Mouse (Mus musculus) gastrocnemius, adult 18-20 months (tissue): ENCODE measurements around the gene Trpv2. TPM values are rescaled to one million over a fixed set of nuclear protein-coding genes. Genes with fewer than 3 reads are reported as not detected.
A peak's percentile ranks its signal among the peaks of the same experiment; 100 is the strongest.
"Not testable (repeated sequence)": the region's sequence is repeated elsewhere in the genome, so short reads cannot be mapped to it uniquely, and the experiment has no call there.

Source experiments
- DNase-seq: peaks from one replicate; pipeline ENCODE4 v3.0.0; 2021; ENCODE audit warnings: low spot score
- total RNA-seq, 2 experiments: library from RNA; stranded (reverse); gene quantifications; 2 replicates each; pipeline ENCODE4 v1.2.3; 2021

Trpv2 gene
- total RNA-seq, 2 experiments from 2014 or later, result 0.87 to 2.1 TPM

DNA sequence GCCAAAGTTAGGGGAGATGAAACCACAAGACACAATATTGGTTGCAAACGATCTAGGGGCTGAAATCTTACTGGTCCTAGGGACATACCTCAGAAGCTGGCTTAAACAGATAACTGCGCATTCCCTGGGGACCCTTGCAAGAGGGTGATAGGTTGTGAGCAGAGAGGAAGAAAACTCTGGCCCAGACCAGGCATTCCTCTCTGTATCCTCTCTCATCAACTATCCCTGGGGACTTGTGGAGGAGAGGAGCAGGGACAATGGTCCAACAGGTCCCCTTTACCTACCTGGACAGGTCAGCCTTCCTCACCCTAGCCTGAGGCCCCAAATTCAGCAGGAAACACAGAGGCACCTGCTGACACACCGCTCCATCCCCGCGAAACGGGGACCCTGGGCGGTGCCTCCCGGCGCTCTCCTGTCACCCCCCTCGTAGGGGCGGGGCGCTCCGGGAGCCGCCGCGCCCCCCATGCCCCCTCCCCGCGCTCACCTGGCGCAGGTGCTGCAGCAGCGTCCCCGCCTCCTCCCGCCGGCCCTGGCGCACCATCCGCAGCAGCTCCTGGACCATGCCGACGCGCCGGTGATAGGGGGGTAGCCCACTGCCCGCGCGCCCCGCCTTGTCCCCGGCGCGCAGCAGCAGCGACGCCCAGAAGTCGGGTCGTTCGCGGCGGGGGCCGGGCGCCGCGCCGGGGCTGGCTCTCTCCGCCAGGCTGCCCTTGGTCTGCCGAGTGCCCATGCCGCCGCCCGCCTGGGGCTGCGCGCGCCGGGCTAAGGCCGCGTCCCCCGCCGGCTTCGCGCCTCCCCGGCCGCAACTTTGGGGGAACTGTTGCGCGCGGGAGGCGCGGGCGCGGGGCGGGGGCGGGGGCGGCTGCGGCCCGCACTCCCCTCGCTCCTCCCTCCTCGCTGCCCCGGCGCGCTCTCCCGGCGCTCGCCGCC is 73.6 kb downstream of the Trpv2 start, which contains the start of gene Lrrc75a:
TSS of gene Lrrc75a (minus strand) at position 863 of the 930 bp plus-strand sequence.
- no peak for DNase-seq

GRCm38 (mm10) chr11:62648591-62649391 is 74.5 kb downstream of the Trpv2 start, which contains the start of gene Mmgt2:
Mmgt2 (plus strand) TSS chr11:62648664.
- peak; percentile 93 for DNase-seq

DNA sequence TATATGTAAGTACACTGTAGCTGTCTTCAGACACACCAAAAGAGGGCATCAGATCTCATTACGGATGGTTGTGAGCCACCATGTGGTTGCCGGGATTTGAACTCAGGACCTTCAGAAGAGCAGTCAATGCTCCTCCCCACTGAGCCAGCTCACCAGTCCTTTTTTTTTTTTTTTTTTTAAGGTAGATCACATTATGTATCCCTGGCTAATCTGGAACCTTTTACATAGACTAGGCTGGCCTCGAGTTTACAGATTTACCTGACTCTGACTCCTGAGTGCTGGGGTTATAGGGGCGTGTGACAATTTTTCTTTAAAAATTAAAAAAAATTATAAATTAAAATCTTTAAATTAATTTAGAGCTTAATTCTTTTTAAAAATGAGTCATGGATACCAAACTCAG is 75.5 kb downstream of the Trpv2 start:
- DNase-seq, result not testable (repeated sequence)

Other genes starting within 250 kb of the Trpv2 start
- 1 to 10 TPM; 2.2 to 2.9 TPM for gene Pigl, start 116.0 kb upstream of the Trpv2 start, total RNA-seq
- 100 to 1,000 TPM; 125 to 137 TPM for gene Ncor1, start 115.9 kb upstream of the Trpv2 start, total RNA-seq
- gene Cenpv, start 35.2 kb upstream of the Trpv2 start, total RNA-seq, result 10 to 100 TPM; 16.5 to 19.5 TPM
- gene Ubb, start 23.3 kb upstream of the Trpv2 start, total RNA-seq, result 100 to 1,000 TPM; 919 to 954 TPM
- gene Lrrc75a, start 74.0 kb downstream of the Trpv2 start, total RNA-seq, result 1 to 10 TPM; 3.2 to 3.5 TPM
- gene Mmgt2, start 74.2 kb downstream of the Trpv2 start, total RNA-seq, result 1 to 10 TPM; 3.3 to 3.6 TPM
- 1 to 10 TPM in 1 of 2 experiments, under 1 TPM in 1; 0.96 to 1.3 TPM for gene Zfp287, start 157.4 kb downstream of the Trpv2 start, total RNA-seq
- not detected for gene Gm10428, start 178.6 kb downstream of the Trpv2 start, total RNA-seq
- 1 to 10 TPM; 1.1 to 1.4 TPM for gene Zfp286, start 215.0 kb downstream of the Trpv2 start, total RNA-seq
- 10 to 100 TPM; 27.1 to 30.2 TPM for gene Trim16, start 245.7 kb downstream of the Trpv2 start, total RNA-seq